Mouse (Mus musculus): ENCODE measurements at regions not wholly inside any gene's neighbourhood (a gene's known extent, or its start where the extent isn't known, plus 50 kb on each side); places are given as distances from the start of the nearest gene placed in this dataset.
A peak's percentile ranks its signal among the peaks of the same experiment; 100 is the strongest.

DNA sequence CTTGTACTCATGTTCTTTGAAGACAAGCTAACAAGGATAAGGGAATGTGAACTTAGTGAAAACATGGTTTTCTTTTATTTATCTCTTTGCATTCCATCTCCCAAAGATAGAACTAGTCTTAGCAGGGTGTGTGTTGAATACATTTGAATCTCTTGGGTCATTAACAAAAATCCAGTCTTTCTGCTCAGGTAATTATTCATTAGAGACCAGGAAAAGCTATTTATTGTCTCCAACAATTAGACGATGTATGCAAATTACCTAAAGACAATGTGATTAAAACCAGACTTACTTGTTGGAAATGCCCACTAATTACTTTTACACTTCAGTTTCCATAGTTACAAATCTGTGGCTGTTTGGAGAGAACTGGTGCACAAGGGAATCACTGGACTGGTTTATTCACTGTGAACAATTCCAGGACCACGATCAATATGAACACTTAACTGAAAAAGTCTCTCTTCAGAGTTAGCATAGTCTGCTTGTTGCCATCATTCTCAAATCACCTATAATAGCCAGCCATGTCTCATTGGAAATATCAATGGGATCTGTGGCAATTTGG is 584.4 kb downstream of the Mettl4 start:
- DNase-seq (ENCODE audit: low spot score), result no peak

GRCm38 (mm10) chr17:94144298-94144697 is 605.5 kb downstream of the Mettl4 start:
- DNase-seq (ENCODE audit: low spot score), result no peak

- DNase-seq (ENCODE audit: low spot score), result no peak
Observed at GRCm38 (mm10) chr17:94133201-94133600, 616.6 kb downstream of the Mettl4 start.

DNA sequence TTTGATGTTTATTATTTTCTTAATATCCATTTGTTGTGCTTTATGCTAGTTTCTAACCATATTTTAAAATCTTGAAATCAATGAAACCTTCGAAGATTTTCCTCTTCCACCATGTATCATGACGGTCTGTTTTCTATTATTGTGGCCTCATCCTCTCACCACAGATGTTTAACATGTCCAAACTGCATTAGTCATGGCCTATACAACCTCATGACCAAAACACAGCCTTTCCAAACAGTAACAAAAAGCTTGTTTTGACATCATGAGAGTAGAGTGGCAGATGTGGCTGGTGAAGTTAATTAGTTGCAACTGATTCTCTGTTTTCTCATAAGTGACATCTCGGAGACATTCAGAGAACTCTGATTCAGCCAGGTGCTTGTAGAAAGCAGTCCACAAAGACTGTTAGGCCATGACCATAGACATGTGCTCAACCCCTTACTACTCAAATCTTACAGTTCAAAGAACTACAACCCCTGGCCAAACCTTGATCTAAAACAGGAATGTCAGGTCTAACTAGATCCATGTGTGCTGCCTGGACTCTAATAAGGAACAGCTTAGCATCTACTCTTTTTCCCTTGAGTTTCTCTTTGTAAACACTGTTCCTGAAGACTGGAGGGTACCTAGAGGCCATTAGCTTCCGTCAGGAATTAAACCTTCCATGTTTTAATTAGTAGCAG is 655.7 kb downstream of the Mettl4 start:
- DNase-seq (ENCODE audit: low spot score), result peak; percentile 80

DNA sequence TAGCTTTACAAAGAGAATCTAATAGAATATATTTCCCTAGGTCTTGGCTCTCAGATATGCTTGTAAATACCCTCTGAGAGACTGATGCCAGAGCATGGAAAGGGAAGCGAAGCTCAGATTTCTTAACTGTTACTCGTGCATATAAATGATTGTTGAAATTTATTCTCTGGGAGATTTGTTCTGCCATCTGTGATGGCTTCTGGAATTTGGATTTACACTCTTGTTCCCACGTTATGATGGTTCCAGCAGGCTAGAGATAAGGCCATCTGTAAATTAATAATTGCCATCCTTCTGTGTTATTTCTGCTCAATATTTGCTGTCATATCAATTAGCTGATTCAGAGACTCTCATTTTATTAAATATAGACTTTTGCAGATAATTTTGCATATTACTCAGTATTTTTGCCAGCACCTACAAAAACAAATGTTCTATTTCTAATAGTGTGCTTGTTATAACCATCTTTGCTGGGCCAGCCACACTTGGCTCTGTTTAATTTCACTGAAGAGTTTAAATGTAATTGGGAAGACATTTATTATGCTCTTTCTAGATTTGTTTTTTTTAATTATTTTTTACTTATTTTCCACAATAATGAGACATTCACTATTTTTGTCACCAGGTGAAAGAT is 695.3 kb downstream of the Mettl4 start:
- no peak for DNase-seq (ENCODE audit: low spot score)

GRCm38 (mm10) chr17:94048475-94048874 is 701.3 kb downstream of the Mettl4 start:
- DNase-seq (ENCODE audit: low spot score), result no peak

DNA sequence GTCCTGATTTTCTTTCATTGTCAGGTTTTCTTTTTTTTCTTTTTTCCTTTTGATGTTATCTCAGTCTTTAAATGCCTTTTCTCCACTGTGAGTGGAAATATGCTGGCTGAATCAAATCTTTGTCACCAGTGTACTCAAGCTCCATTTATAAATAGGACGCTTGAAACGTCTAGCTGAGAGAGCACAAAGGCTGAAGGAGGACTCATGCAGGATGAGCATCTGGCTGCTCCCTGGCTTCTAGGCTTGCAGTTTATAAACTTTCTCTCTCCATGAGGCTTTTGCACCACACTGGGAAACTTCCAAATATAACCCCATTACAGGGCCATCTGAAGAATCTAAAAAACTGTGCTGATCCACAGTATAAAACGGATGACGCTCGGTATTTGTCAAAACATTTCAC is 711.6 kb downstream of the Mettl4 start:
- no peak for DNase-seq (ENCODE audit: low spot score)

GRCm38 (mm10) chr17:94012386-94012785 is 737.4 kb downstream of the Mettl4 start:
- DNase-seq (ENCODE audit: low spot score), result no peak

- no peak for DNase-seq (ENCODE audit: low spot score)
Observed at GRCm38 (mm10) chr17:94002095-94002494, 747.7 kb downstream of the Mettl4 start.

DNA sequence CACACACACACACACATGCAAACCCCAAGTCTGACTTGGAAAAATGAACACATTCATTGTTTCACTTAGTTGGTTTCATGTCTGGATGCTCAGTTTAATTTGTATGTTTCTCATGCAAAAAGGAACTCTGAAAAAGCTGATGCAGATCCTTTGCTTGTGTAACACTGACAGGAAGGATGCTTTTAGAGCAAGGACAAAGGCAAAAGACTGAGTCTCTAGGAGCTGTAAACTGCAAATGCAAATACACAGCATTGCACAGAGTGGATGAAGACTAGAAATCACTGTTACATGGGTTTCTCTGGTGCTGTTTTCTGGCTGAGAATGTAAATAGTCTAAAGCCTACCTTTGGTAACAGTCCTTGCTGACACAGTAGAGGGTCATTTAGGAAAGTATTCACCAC is 748.3 kb downstream of the Mettl4 start:
- DNase-seq (ENCODE audit: low spot score), result no peak

GRCm38 (mm10) chr17:93986932-93987331 is 762.9 kb downstream of the Mettl4 start:
- no peak for DNase-seq (ENCODE audit: low spot score)

Data from embryo, embryonic 10.5 days (tissue).